In the genomic region with DNA sequence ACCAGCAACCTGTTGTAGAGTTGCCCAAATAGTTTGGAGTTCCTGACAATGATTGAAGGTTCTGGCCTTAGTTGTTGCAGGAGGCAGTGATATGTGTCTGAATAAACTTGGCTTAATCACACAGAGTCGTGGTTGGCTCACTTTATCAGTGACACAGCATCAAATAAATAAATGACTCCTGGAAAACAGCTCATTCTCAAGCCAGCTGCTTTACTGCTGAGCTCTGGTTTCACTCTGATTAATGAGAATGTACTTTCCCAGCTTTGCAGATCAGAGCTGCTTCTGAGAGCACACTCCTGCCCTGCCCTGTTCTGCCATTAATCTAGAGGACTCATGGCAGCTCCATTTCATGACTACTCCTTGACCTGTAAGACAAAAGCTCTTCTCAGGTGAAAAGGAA, we compare ENCODE assay signal across 15 mouse cellular contexts.
DNase-seq lines count a peak whose midpoint lies in the region; ATAC-seq lines count a peak whose summit lies in the region.
"Had no signal": no experiment of that assay in that cellular context is flagged by ENCODE, and none has a peak within 500 bp of the region (broad histone marks: within the 10 kb centered on the region; RNA-seq: fewer than 3 reads in every experiment).

No protein-coding gene starts in this region.

- no peak overlapping the region for H3K27ac ChIP-seq in kidney, embryonic 15.5 days
- H3K27ac ChIP-seq in embryonic facial prominence, embryonic 14.5 days (replicated peaks; ENCODE audit: low read depth, low read length): no peak overlapping the region
- H3K27ac ChIP-seq in stomach, embryonic 16.5 days (ENCODE audit: low read length): no peak overlapping the region
- H3K27ac ChIP-seq: forebrain, embryonic 15.5 days; liver, embryonic 14.5 days; neural tube, embryonic 12.5 days had no signal

- H3K4me3 ChIP-seq in kidney, embryonic 15.5 days (replicated peaks): no peak overlapping the region
- H3K4me3 ChIP-seq in embryonic facial prominence, embryonic 14.5 days (ENCODE audit: low read depth, low read length): no peak overlapping the region
- no peak overlapping the region for H3K4me3 ChIP-seq in stomach, embryonic 16.5 days (replicated peaks; ENCODE audit: low read length)
- H3K4me3 ChIP-seq: forebrain, embryonic 15.5 days; neural tube, embryonic 12.5 days had no signal

- H3K27me3 ChIP-seq in kidney, embryonic 15.5 days: no peaks in the 10 kb centered on the region
- H3K27me3 ChIP-seq in embryonic facial prominence, embryonic 14.5 days (replicated peaks; ENCODE audit: control insufficient read depth, insufficient read depth, low read length): no peaks in the 10 kb centered on the region
- no peaks in the 10 kb centered on the region for H3K27me3 ChIP-seq in stomach, embryonic 16.5 days (ENCODE audit: control insufficient read depth, insufficient read depth, low read length)
- H3K27me3 ChIP-seq: forebrain, embryonic 15.5 days; neural tube, embryonic 12.5 days had no signal

- DNase-seq in kidney, adult 11 months: no peak
- DNase-seq in adrenal gland, postnatal 36 days: peak; percentile 5 to 7
- DNase-seq in embryonic facial prominence, embryonic 14.5 days (ENCODE audit: low spot score): peak; percentile 13
- no peak for DNase-seq in thymus, postnatal 4 days
- no peak for DNase-seq in layer of hippocampus, postnatal 14 days (ENCODE audit: low spot score in 2 of 2)
- DNase-seq: cerebellum, postnatal 10 days; gastrocnemius, postnatal 10 days; heart, postnatal 36 days had no signal

- no peaks in the 10 kb centered on the region for H3K9me3 ChIP-seq in kidney, embryonic 15.5 days (replicated peaks)
- no peaks in the 10 kb centered on the region for H3K9me3 ChIP-seq in embryonic facial prominence, embryonic 14.5 days (ENCODE audit: control insufficient read depth, low read length)
- no peaks in the 10 kb centered on the region for H3K9me3 ChIP-seq in stomach, embryonic 16.5 days (replicated peaks; ENCODE audit: control insufficient read depth, low read length)
- H3K9me3 ChIP-seq: forebrain, embryonic 15.5 days; neural tube, embryonic 12.5 days had no signal

- peaks cover 3% of the 10 kb centered on the region; the same call in 1 of the 2 replicates for H3K4me1 ChIP-seq in kidney, embryonic 15.5 days
- no peaks in the 10 kb centered on the region for H3K4me1 ChIP-seq in embryonic facial prominence, embryonic 14.5 days (ENCODE audit: control insufficient read depth, insufficient read depth, low read length)
- no peaks in the 10 kb centered on the region for H3K4me1 ChIP-seq in stomach, embryonic 16.5 days (ENCODE audit: control insufficient read depth, insufficient read depth, low read length)
- H3K4me1 ChIP-seq: forebrain, embryonic 15.5 days; neural tube, embryonic 12.5 days had no signal

- H3K9ac ChIP-seq in kidney, embryonic 15.5 days: no peak overlapping the region
- no peak overlapping the region for H3K9ac ChIP-seq in embryonic facial prominence, embryonic 14.5 days (ENCODE audit: low read depth, low read length)
- no peak overlapping the region for H3K9ac ChIP-seq in stomach, embryonic 16.5 days (ENCODE audit: low read length)
- H3K9ac ChIP-seq: forebrain, embryonic 15.5 days; liver, embryonic 14.5 days; neural tube, embryonic 12.5 days had no signal

- WGBS in kidney, embryonic 15.5 days: 0% methylated on average over 1 of the region's 1 CpGs
- WGBS in embryonic facial prominence, embryonic 14.5 days: 21% methylated on average over 1 of the region's 1 CpGs
- WGBS in stomach, embryonic 16.5 days: 3% methylated on average over 1 of the region's 1 CpGs

- ATAC-seq in kidney, embryonic 15.5 days (replicated peaks; ENCODE audit: low FRiP score): peak; percentile 96
- no peak for ATAC-seq in embryonic facial prominence, embryonic 14.5 days (ENCODE audit: low read depth)
- ATAC-seq in stomach, embryonic 16.5 days (ENCODE audit: insufficient read depth, low FRiP score): 0 out of 2 replicates have a peak, but pooled peaks have one; percentile 33
- ATAC-seq: forebrain, embryonic 15.5 days; midbrain, embryonic 16.5 days had no signal

- H3K36me3 ChIP-seq in kidney, embryonic 15.5 days: no peaks in the 10 kb centered on the region
- H3K36me3 ChIP-seq in embryonic facial prominence, embryonic 14.5 days (ENCODE audit: control insufficient read depth, insufficient read depth, low read length): no peaks in the 10 kb centered on the region
- H3K36me3 ChIP-seq in stomach, embryonic 16.5 days (ENCODE audit: control insufficient read depth, insufficient read depth, low read length): no peaks in the 10 kb centered on the region
- H3K36me3 ChIP-seq: forebrain, embryonic 15.5 days; neural tube, embryonic 12.5 days had no signal

- no peak overlapping the region for H3K4me2 ChIP-seq in kidney, embryonic 15.5 days
- H3K4me2 ChIP-seq in embryonic facial prominence, embryonic 14.5 days (ENCODE audit: low read depth, low read length): no peak overlapping the region
- H3K4me2 ChIP-seq in stomach, embryonic 16.5 days (ENCODE audit: low read depth, low read length): no peak overlapping the region
- H3K4me2 ChIP-seq: forebrain, embryonic 15.5 days; heart, embryonic 11.5 days; neural tube, embryonic 12.5 days had no signal

Comparison
In these comparisons a context has a peak if more than half of its experiments do, and no peak if none do; other contexts are left out.
1. DNase-seq: peak in adrenal gland, postnatal 36 days (2 of 2) and embryonic facial prominence, embryonic 14.5 days (single experiment); none in kidney, adult 11 months (single experiment), thymus, postnatal 4 days (single experiment) and layer of hippocampus, postnatal 14 days (0 of 2).